ENCODE assay signal across 13 mouse cellular contexts in genomic region chr8:124448962-124449670, GRCm38 (mm10). TPM values are rescaled to one million over a fixed set of nuclear protein-coding genes. Genes with fewer than 3 reads are reported as not detected.
DNase-seq lines count a peak whose midpoint lies in the region; ATAC-seq and TF ChIP-seq lines count a peak whose summit lies in the region.
"Had no signal": no experiment of that assay in that cellular context is flagged by ENCODE, and none has a peak within 500 bp of the region (broad histone marks: within the 10 kb centered on the region; RNA-seq: fewer than 3 reads in every experiment).

No protein-coding gene starts in this region.

- no peak for TF ChIP-seq CTCF in intestine, postnatal 0 days (IDR thresholded peaks at IDR 0.05; ENCODE audit: low read depth)

- no peak overlapping the region for H3K4me3 ChIP-seq in kidney, embryonic 16.5 days (ENCODE audit: low read length)
- no peak overlapping the region for H3K4me3 ChIP-seq in midbrain, embryonic 16.5 days (ENCODE audit: low read depth, low read length)
- H3K4me3 ChIP-seq in intestine, postnatal 0 days (ENCODE audit: low read depth, low read length): no peak overlapping the region
- H3K4me3 ChIP-seq: embryonic facial prominence, embryonic 12.5 days; liver, embryonic 15.5 days; neural tube, embryonic 12.5 days had no signal

- peak; percentile 22 for DNase-seq in adrenal gland, adult 2 months
- DNase-seq in adrenal gland, adult 18-20 months (ENCODE audit: low spot score in 2 of 2): no peak
- no peak for DNase-seq in kidney, adult 9 months
- peak; percentile 16 to 42 for DNase-seq in kidney, postnatal 25 days
- DNase-seq: gastrocnemius, postnatal 14 days; layer of hippocampus, adult 9-11 months had no signal

- peaks cover 7% of the 10 kb centered on the region; the same call in 1 of the 2 replicates for H3K9me3 ChIP-seq in kidney, embryonic 16.5 days (ENCODE audit: low read length)
- no peaks in the 10 kb centered on the region for H3K9me3 ChIP-seq in midbrain, embryonic 16.5 days (replicated peaks; ENCODE audit: control insufficient read depth, low read length, poor library complexity, severe bottlenecking)
- no peaks in the 10 kb centered on the region for H3K9me3 ChIP-seq in intestine, postnatal 0 days (ENCODE audit: control insufficient read depth)
- H3K9me3 ChIP-seq: liver, embryonic 15.5 days; neural tube, embryonic 12.5 days had no signal

- H3K36me3 ChIP-seq in kidney, embryonic 16.5 days (ENCODE audit: insufficient read depth, low read length): no peaks in the 10 kb centered on the region
- H3K36me3 ChIP-seq in midbrain, embryonic 16.5 days (ENCODE audit: control insufficient read depth, insufficient read depth, low read length): no peaks in the 10 kb centered on the region
- H3K36me3 ChIP-seq in intestine, postnatal 0 days (ENCODE audit: control insufficient read depth, insufficient read depth): no peaks in the 10 kb centered on the region
- H3K36me3 ChIP-seq: embryonic facial prominence, embryonic 12.5 days; liver, embryonic 15.5 days; neural tube, embryonic 12.5 days had no signal

- peak; percentile 42; the same call in 1 of the 2 replicates for ATAC-seq in kidney, embryonic 16.5 days (ENCODE audit: low FRiP score, low TSS enrichment)
- no peak for ATAC-seq in midbrain, embryonic 16.5 days
- ATAC-seq in cerebellum, adult (ENCODE audit: insufficient number of reproducible peaks, low FRiP score, low TSS enrichment): no peak
- no peak for ATAC-seq in intestine, postnatal 0 days

- 43% methylated on average over 10 of the region's 10 CpGs for WGBS in kidney, embryonic 16.5 days
- 37% methylated on average over 10 of the region's 10 CpGs for WGBS in midbrain, embryonic 16.5 days
- 61% methylated on average over 10 of the region's 10 CpGs for WGBS in intestine, postnatal 0 days

- no peak overlapping the region for H3K4me2 ChIP-seq in kidney, embryonic 16.5 days (replicated peaks; ENCODE audit: low read depth, low read length)
- H3K4me2 ChIP-seq in midbrain, embryonic 16.5 days (ENCODE audit: low read length): no peak overlapping the region
- H3K4me2 ChIP-seq in intestine, postnatal 0 days (replicated peaks; ENCODE audit: low read depth): no peak overlapping the region
- H3K4me2 ChIP-seq: embryonic facial prominence, embryonic 12.5 days; liver, embryonic 15.5 days; neural tube, embryonic 12.5 days had no signal

- H3K27ac ChIP-seq in kidney, embryonic 16.5 days (ENCODE audit: low read length): no peak overlapping the region
- peak overlapping the region; percentile 33; the same call in 1 of the 2 replicates for H3K27ac ChIP-seq in midbrain, embryonic 16.5 days (ENCODE audit: low read length)
- no peak overlapping the region for H3K27ac ChIP-seq in intestine, postnatal 0 days (ENCODE audit: low read depth, low read length)
- H3K27ac ChIP-seq: embryonic facial prominence, embryonic 12.5 days; liver, embryonic 15.5 days; neural tube, embryonic 12.5 days had no signal

- H3K9ac ChIP-seq in kidney, embryonic 16.5 days (replicated peaks; ENCODE audit: low read length): no peak overlapping the region
- no peak overlapping the region for H3K9ac ChIP-seq in midbrain, embryonic 16.5 days (ENCODE audit: low read depth, low read length)
- no peak overlapping the region for H3K9ac ChIP-seq in intestine, postnatal 0 days (ENCODE audit: low read depth, low read length)
- H3K9ac ChIP-seq: embryonic facial prominence, embryonic 12.5 days; liver, embryonic 15.5 days; neural tube, embryonic 12.5 days had no signal

- no peaks in the 10 kb centered on the region for H3K27me3 ChIP-seq in kidney, embryonic 16.5 days (ENCODE audit: insufficient read depth, low read length)
- H3K27me3 ChIP-seq in midbrain, embryonic 16.5 days (ENCODE audit: control insufficient read depth, insufficient read depth, low read depth, low read length): no peaks in the 10 kb centered on the region
- no peaks in the 10 kb centered on the region for H3K27me3 ChIP-seq in intestine, postnatal 0 days (replicated peaks; ENCODE audit: control insufficient read depth, insufficient read depth, low read length)
- H3K27me3 ChIP-seq: embryonic facial prominence, embryonic 12.5 days; liver, embryonic 15.5 days; neural tube, embryonic 12.5 days had no signal

- no peaks in the 10 kb centered on the region for H3K4me1 ChIP-seq in kidney, embryonic 16.5 days (ENCODE audit: insufficient read depth, low read length)
- H3K4me1 ChIP-seq in midbrain, embryonic 16.5 days (ENCODE audit: control insufficient read depth, insufficient read depth, low read length): peaks cover 2% of the 10 kb centered on the region; the same call in 1 of the 2 replicates
- H3K4me1 ChIP-seq in intestine, postnatal 0 days (replicated peaks; ENCODE audit: control insufficient read depth, insufficient read depth, low read length): no peaks in the 10 kb centered on the region
- H3K4me1 ChIP-seq: embryonic facial prominence, embryonic 12.5 days; liver, embryonic 15.5 days had no signal

RNA-seq across cellular contexts. Expression of gene Pgbd5, which starts 9.7 kb away (rescaled TPM):
- total RNA-seq in adrenal gland, adult 2 months (2021): 1 to 10 TPM; 5.3 to 5.4 TPM
- polyA plus RNA-seq in adrenal gland, adult 2 months (2012; rRNA removed): 8.0 and 8.6 TPM in 2 replicates
- 1 to 10 TPM; 3.9 to 6.0 TPM for total RNA-seq in adrenal gland, adult 18-20 months (2021)
- polyA plus RNA-seq in kidney, embryonic 16.5 days (2015; fragmentation: Nextera tagmentation; extraction: Ambion mirVana): 0.53 and 0.55 TPM in 2 replicates
- 12.2 and 13.7 TPM in 2 replicates for polyA plus RNA-seq in midbrain, embryonic 16.5 days (2015; fragmentation: Nextera tagmentation; extraction: Ambion mirVana)
- 1.9 and 2.2 TPM in 2 replicates for polyA plus RNA-seq in intestine, postnatal 0 days (2015; fragmentation: Nextera tagmentation; extraction: Ambion mirVana)

Comparison
In these comparisons a context has a peak if more than half of its experiments do, and no peak if none do; other contexts are left out.
1. DNase-seq: peak in adrenal gland, adult 2 months (single experiment) and kidney, postnatal 25 days (2 of 2); none in adrenal gland, adult 18-20 months (0 of 2) and kidney, adult 9 months (single experiment).